In the genomic region with DNA sequence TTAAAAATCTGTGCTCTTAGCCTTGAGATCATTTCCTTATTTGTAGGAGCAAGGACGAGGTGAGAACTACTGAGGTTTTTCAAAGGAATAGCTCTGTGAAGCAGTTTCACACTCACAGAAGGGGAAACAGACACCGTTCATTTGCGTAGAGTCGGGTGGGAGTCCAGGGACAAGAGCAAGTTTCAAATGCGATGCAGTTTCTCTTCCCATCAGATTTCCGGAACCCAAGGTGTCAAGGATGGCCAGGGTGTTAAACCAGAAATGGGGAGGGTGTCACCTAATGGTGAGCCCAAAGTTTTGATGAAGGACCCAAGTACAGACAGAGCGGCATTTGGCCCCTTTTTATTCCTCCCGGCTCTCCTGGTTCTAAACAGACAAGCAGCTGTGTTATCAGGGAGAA, we compare ENCODE assay signal across 8 mouse cellular contexts. TPM values are rescaled to one million over a fixed set of nuclear protein-coding genes. Genes with fewer than 3 reads are reported as not detected.
DNase-seq lines count a peak whose midpoint lies in the region; ATAC-seq and TF ChIP-seq lines count a peak whose summit lies in the region.

No protein-coding gene starts in this region.

- TF ChIP-seq CTCF in cerebellum, adult 2 months (IDR thresholded peaks at IDR 0.05; ENCODE audit: borderline replicate concordance, insufficient read depth, low read depth, low read length) = no peak
- no peak for TF ChIP-seq CTCF in C2C12 (IDR thresholded peaks at IDR 0.05; ENCODE audit: control insufficient read depth, insufficient read depth, insufficient read length)
- no peak for TF ChIP-seq CTCF in forebrain, postnatal 0 days (IDR thresholded peaks at IDR 0.05; ENCODE audit: low read depth)

- 0 out of 2 replicates have a peak overlapping the region, but pooled peaks have one; percentile 33 for H3K9ac ChIP-seq in forebrain, postnatal 0 days

- no peak overlapping the region for H3K27ac ChIP-seq in cerebellum, adult 2 months (ENCODE audit: insufficient read depth, low read length)
- peak overlapping the region; percentile 89 for H3K27ac ChIP-seq in forebrain, postnatal 0 days (ENCODE audit: low read depth, low read length)
- H3K27ac ChIP-seq in macrophage = peak overlapping the region; percentile 24

- no peaks in the 10 kb centered on the region for H3K9me3 ChIP-seq in forebrain, postnatal 0 days (ENCODE audit: low read length)

- H3K4me3 ChIP-seq in cerebellum, adult 2 months (replicated peaks; ENCODE audit: insufficient read depth, low read depth, low read length) = peak overlapping the region; percentile 70
- H3K4me3 ChIP-seq in C2C12 (ENCODE audit: insufficient read depth, poor library complexity, severe bottlenecking) (peak overlapping the region; percentile 85), macrophage (ENCODE audit: inconsistent target) (peak overlapping the region; percentile 77)
- peak overlapping the region; percentile 84 for H3K4me3 ChIP-seq in forebrain, postnatal 0 days (ENCODE audit: low read depth, low read length)

- 0 out of 2 replicates have a peak, but pooled peaks have one; percentile 0 for ATAC-seq in forebrain, postnatal 0 days
- no peak for ATAC-seq in erythroid progenitor cell, adult 5-6 weeks (replicated peaks; ENCODE audit: low FRiP score, poor library complexity, severe bottlenecking)

- WGBS in cerebellum, adult 2 months = 15% methylated on average over 8 of the region's 8 CpGs
- WGBS in forebrain, postnatal 0 days = 13% methylated on average over 8 of the region's 8 CpGs
- WGBS in macrophage (ENCODE audit: missing documents) = 6% methylated on average over 8 of the region's 8 CpGs

- TF ChIP-seq POLR2A in cerebellum, adult 2 months (IDR thresholded peaks at IDR 0.05; ENCODE audit: borderline replicate concordance, insufficient read depth, low read length) = no peak

- peak overlapping the region; percentile 70 for H3ac ChIP-seq in C2C12 (ENCODE audit: control insufficient read depth, insufficient read length, low read depth)

- peak overlapping the region; percentile 84 for H3K4me2 ChIP-seq in forebrain, postnatal 0 days (ENCODE audit: low read depth)

- H3K36me3 ChIP-seq in C2C12 (ENCODE audit: control insufficient read depth, insufficient read depth) = peaks cover 21% of the 10 kb centered on the region
- peaks cover 18% of the 10 kb centered on the region for H3K36me3 ChIP-seq in forebrain, postnatal 0 days (ENCODE audit: insufficient read depth)
- H3K36me3 ChIP-seq in macrophage (ENCODE audit: inconsistent target) = peaks cover 21% of the 10 kb centered on the region

- DNase-seq in cerebellum, adult 2 months = no peak
- DNase-seq in cerebellum, postnatal 4 days (ENCODE audit: low spot score in 2 of 2) = no peak
- no peak for DNase-seq in forebrain, postnatal 0 days
- DNase-seq in layer of hippocampus, adult 11-12 months (ENCODE audit: low spot score) = no peak
- no peak for DNase-seq in cerebellum, adult 8-10 months

- H3K4me1 ChIP-seq in cerebellum, adult 2 months (ENCODE audit: control insufficient read depth, insufficient read depth, low read length) = no peaks in the 10 kb centered on the region
- H3K4me1 ChIP-seq in forebrain, postnatal 0 days (ENCODE audit: insufficient read depth) = peaks cover 13% of the 10 kb centered on the region

- peaks cover 16% of the 10 kb centered on the region for H3K79me2 ChIP-seq in C2C12 (ENCODE audit: control insufficient read depth, insufficient read depth)
- peaks cover 16% of the 10 kb centered on the region for H3K79me2 ChIP-seq in macrophage (ENCODE audit: inconsistent target)

- H3K79me3 ChIP-seq in C2C12 (ENCODE audit: low read depth) = peaks cover 3% of the 10 kb centered on the region

- no peaks in the 10 kb centered on the region for H3K27me3 ChIP-seq in cerebellum, adult 2 months (ENCODE audit: control insufficient read depth, insufficient read depth, low read length)
- H3K27me3 ChIP-seq in C2C12 (ENCODE audit: control insufficient read depth, insufficient read depth, insufficient read length) = no peaks in the 10 kb centered on the region
- H3K27me3 ChIP-seq in forebrain, postnatal 0 days (ENCODE audit: insufficient read depth, low read length) = no peaks in the 10 kb centered on the region

TF ChIP-seq in C2C12, 6 proteins besides CTCF, POLR2A, EP300 and RAD21:
- no peak for TF ChIP-seq USF1 (IDR thresholded peaks at IDR 0.05; ENCODE audit: low read depth)
- no peak for TF ChIP-seq MAX (IDR thresholded peaks at IDR 0.05)
- no peak for TF ChIP-seq MYOD1 (IDR thresholded peaks at IDR 0.05; ENCODE audit: control insufficient read depth, insufficient read length, low read depth)
- TF ChIP-seq FOSL1 (IDR thresholded peaks at IDR 0.05; ENCODE audit: insufficient read depth, low read length, poor library complexity, severe bottlenecking) = no peak
- TF ChIP-seq CEBPB (IDR thresholded peaks at IDR 0.05; ENCODE audit: low read depth) = no peak

RNA-seq across cellular contexts. Expression of a gene that starts 0.3 kb away (rescaled TPM):
- polyA plus RNA-seq in cerebellum, adult 2 months (2012; rRNA removed) = 66.9 and 69.1 TPM in 2 replicates
- polyA plus RNA-seq in C2C12 (2012; fragmentation: generic; extraction: Trizol) = 36.1 TPM
- total RNA-seq in forebrain, postnatal 0 days (2014; rRNA removed) = 70.1 and 75.7 TPM in 2 replicates
- 131 and 139 TPM in 2 replicates for polyA plus RNA-seq in forebrain, postnatal 0 days (2015; fragmentation: Nextera tagmentation; extraction: Ambion mirVana)
- total RNA-seq in macrophage (2018; cell fraction: chromatin; rRNA removed) = 100 to 1,000 TPM in 15 of 26 experiments, 10 to 100 TPM in 11; 56.6 to 143 (median 104) TPM
- 10 to 100 TPM; 45.3 to 85.3 (median 62.0) TPM for total RNA-seq in macrophage (2018; cell fraction: cytosol; rRNA removed)
- total RNA-seq in macrophage (2018; cell fraction: nucleus; rRNA removed) = 100 to 1,000 TPM in 16 of 26 experiments, 10 to 100 TPM in 10; 63.7 to 150 (median 104) TPM
- polyA plus RNA-seq in macrophage (2018) = 41.1 to 83.2 TPM (median 71.3 TPM) in 3 replicates
- total RNA-seq in erythroid progenitor cell, adult 5-6 weeks (2015; ENCODE audit: low replicate concordance) = 10.9 and 46.5 TPM in 2 replicates
- total RNA-seq in erythroid progenitor cell, adult 5-6 weeks (2017; ENCODE audit: low replicate concordance) = 1.9 and 9.1 TPM in 2 replicates

RNA-seq across cellular contexts. Expression of a gene that starts 12.2 kb away (rescaled TPM):
- 0.23 and 0.51 TPM in 2 replicates for polyA plus RNA-seq in cerebellum, adult 2 months (2012; rRNA removed)
- polyA plus RNA-seq in C2C12 (2012; fragmentation: generic; extraction: Trizol) (0.06 TPM), macrophage (2018) (0.79 to 1.2 TPM (median 1.2 TPM) in 3 replicates)
- total RNA-seq in forebrain, postnatal 0 days (2014; rRNA removed) = 1.4 and 2.7 TPM in 2 replicates
- polyA plus RNA-seq in forebrain, postnatal 0 days (2015; fragmentation: Nextera tagmentation; extraction: Ambion mirVana) = 0.91 and 1.0 TPM in 2 replicates
- total RNA-seq in macrophage (2018; cell fraction: chromatin; rRNA removed) = 1 to 10 TPM; 1.1 to 8.5 (median 2.2) TPM
- 1 to 10 TPM in 22 of 26 experiments, under 1 TPM in 4; 0.65 to 1.7 (median 1.3) TPM for total RNA-seq in macrophage (2018; cell fraction: cytosol; rRNA removed)
- 1 to 10 TPM in 24 of 26 experiments, under 1 TPM in 2; 0.83 to 6.9 (median 2.1) TPM for total RNA-seq in macrophage (2018; cell fraction: nucleus; rRNA removed)
- not detected in 2 replicates for total RNA-seq in erythroid progenitor cell, adult 5-6 weeks (2015; ENCODE audit: low replicate concordance)
- total RNA-seq in erythroid progenitor cell, adult 5-6 weeks (2017; ENCODE audit: low replicate concordance) = not detected in 2 replicates

RNA-seq across cellular contexts. Expression of a gene that starts 16.9 kb away (rescaled TPM):
- 35.8 and 38.7 TPM in 2 replicates for polyA plus RNA-seq in cerebellum, adult 2 months (2012; rRNA removed)
- polyA plus RNA-seq in C2C12 (2012; fragmentation: generic; extraction: Trizol) = 82.1 TPM
- 68.1 and 72.0 TPM in 2 replicates for total RNA-seq in forebrain, postnatal 0 days (2014; rRNA removed)
- polyA plus RNA-seq in forebrain, postnatal 0 days (2015; fragmentation: Nextera tagmentation; extraction: Ambion mirVana) = 50.0 and 51.6 TPM in 2 replicates
- 10 to 100 TPM; 21.3 to 81.5 (median 49.6) TPM for total RNA-seq in macrophage (2018; cell fraction: chromatin; rRNA removed)
- total RNA-seq in macrophage (2018; cell fraction: cytosol; rRNA removed) = 100 to 1,000 TPM; 151 to 283 (median 205) TPM
- 100 to 1,000 TPM; 138 to 261 (median 185) TPM for total RNA-seq in macrophage (2018; cell fraction: nucleus; rRNA removed)
- 169 to 236 TPM (median 174 TPM) in 3 replicates for polyA plus RNA-seq in macrophage (2018)
- 2.1 and 5.0 TPM in 2 replicates for total RNA-seq in erythroid progenitor cell, adult 5-6 weeks (2015; ENCODE audit: low replicate concordance)
- 2.2 and 7.4 TPM in 2 replicates for total RNA-seq in erythroid progenitor cell, adult 5-6 weeks (2017; ENCODE audit: low replicate concordance)

RNA-seq across cellular contexts. Expression of a gene that starts 17.6 kb away (rescaled TPM):
- 10.2 and 11.2 TPM in 2 replicates for polyA plus RNA-seq in cerebellum, adult 2 months (2012; rRNA removed)
- polyA plus RNA-seq in C2C12 (2012; fragmentation: generic; extraction: Trizol) (28.2 TPM), macrophage (2018) (11.7 to 20.8 TPM (median 17.5 TPM) in 3 replicates)
- total RNA-seq in forebrain, postnatal 0 days (2014; rRNA removed) = 9.8 and 11.4 TPM in 2 replicates
- 16.3 and 20.1 TPM in 2 replicates for polyA plus RNA-seq in forebrain, postnatal 0 days (2015; fragmentation: Nextera tagmentation; extraction: Ambion mirVana)
- 10 to 100 TPM in 2 of 26 experiments, 1 to 10 TPM in 24; 1.8 to 11.9 (median 5.5) TPM for total RNA-seq in macrophage (2018; cell fraction: chromatin; rRNA removed)
- total RNA-seq in macrophage (2018; cell fraction: cytosol; rRNA removed) = 10 to 100 TPM in 25 of 26 experiments, 1 to 10 TPM in 1; 9.8 to 20.8 (median 14.1) TPM
- 10 to 100 TPM in 1 of 26 experiments, 1 to 10 TPM in 25; 1.1 to 10.1 (median 6.6) TPM for total RNA-seq in macrophage (2018; cell fraction: nucleus; rRNA removed)
- not detected in 2 replicates for total RNA-seq in erythroid progenitor cell, adult 5-6 weeks (2015; ENCODE audit: low replicate concordance)
- 0.39 and 0.53 TPM in 2 replicates for total RNA-seq in erythroid progenitor cell, adult 5-6 weeks (2017; ENCODE audit: low replicate concordance)

RNA-seq across cellular contexts. Expression of a gene that starts 17.6 kb away (rescaled TPM):
- polyA plus RNA-seq in cerebellum, adult 2 months (2012; rRNA removed) = 1,034 and 1,060 TPM in 2 replicates
- polyA plus RNA-seq in C2C12 (2012; fragmentation: generic; extraction: Trizol) (4,707 TPM), macrophage (2018) (1,141 to 3,573 TPM (median 2,291 TPM) in 3 replicates)
- total RNA-seq in forebrain, postnatal 0 days (2014; rRNA removed) = 2,552 and 3,359 TPM in 2 replicates
- polyA plus RNA-seq in forebrain, postnatal 0 days (2015; fragmentation: Nextera tagmentation; extraction: Ambion mirVana) = 824 and 1,232 TPM in 2 replicates
- 100 to 1,000 TPM in 9 of 26 experiments, 10 to 100 TPM in 17; 47.1 to 456 (median 83.3) TPM for total RNA-seq in macrophage (2018; cell fraction: chromatin; rRNA removed)
- total RNA-seq in macrophage (2018; cell fraction: cytosol; rRNA removed) = 1,000 to 10,000 TPM in 25 of 26 experiments, 100 to 1,000 TPM in 1; 995 to 3,027 (median 1,636) TPM
- 100 to 1,000 TPM; 149 to 438 (median 229) TPM for total RNA-seq in macrophage (2018; cell fraction: nucleus; rRNA removed)
- total RNA-seq in erythroid progenitor cell, adult 5-6 weeks (2015; ENCODE audit: low replicate concordance) = 1,008 and 1,082 TPM in 2 replicates
- 1,107 and 1,635 TPM in 2 replicates for total RNA-seq in erythroid progenitor cell, adult 5-6 weeks (2017; ENCODE audit: low replicate concordance)
